Mouse (Mus musculus): ENCODE data around the gene Agpat4. TPM values are rescaled to one million over a fixed set of nuclear protein-coding genes. Genes with fewer than 3 reads are reported as not detected.
A peak's percentile ranks its signal among the peaks of the same experiment; 100 is the strongest.

Gene Agpat4
- polyA plus RNA-seq (2012; rRNA removed) (23.7 and 26.7 TPM in 2 replicates), polyA plus RNA-seq (2014; fragmentation: Nextera tagmentation; extraction: Ambion mirVana) (22.1 and 24.7 TPM in 2 replicates)

DNA sequence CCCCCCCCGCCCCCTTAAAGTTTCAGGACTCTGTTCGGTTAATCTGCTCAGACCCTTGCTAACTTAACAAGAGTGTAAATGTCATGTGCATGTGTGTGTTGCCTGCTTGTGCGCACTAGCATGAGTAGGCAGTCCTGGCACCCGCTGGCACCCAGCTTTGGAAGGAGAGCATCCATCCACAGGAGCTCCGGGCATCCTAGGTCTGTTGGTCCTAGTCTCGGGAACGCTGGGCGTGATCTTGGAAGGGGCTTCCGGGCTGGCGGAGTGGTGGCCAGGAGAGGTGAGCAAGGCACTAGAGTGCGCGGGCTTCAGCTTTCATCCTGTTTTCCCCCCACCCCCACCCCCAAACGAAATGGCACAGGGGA lies at the start of gene Agpat4:
Gene Agpat4, plus strand, starts transcription at position 144 of the 365 bp plus-strand sequence.
- peak within 1 kb of the TSS; percentile 62 for H3K4me3 ChIP-seq (replicated peaks; ENCODE audit: low read length)
- peak; percentile 29 for DNase-seq (ENCODE audit: low spot score)
- H3K27ac ChIP-seq (replicated peaks; ENCODE audit: low read depth, low read length) = peak within 1 kb of the TSS; percentile 95
- no peaks in the 10 kb centered on the region for H3K9me3 ChIP-seq (ENCODE audit: control insufficient read depth, low read length)
- peak within 1 kb of the TSS; percentile 86 for H3K4me2 ChIP-seq (replicated peaks; ENCODE audit: low read depth, low read length, severe bottlenecking)
- H3K27me3 ChIP-seq (ENCODE audit: control insufficient read depth, insufficient read depth, low read length) = no peaks in the 10 kb centered on the region
- ATAC-seq (ENCODE audit: low FRiP score, low read depth) = peak; percentile 56; the same call in 1 of the 2 replicates
- 0% methylated on average over 13 of the region's 13 CpGs for WGBS
- no peak for TF ChIP-seq POLR2A (IDR thresholded peaks at IDR 0.05; ENCODE audit: borderline replicate concordance, extremely low read depth, insufficient read depth, insufficient read length)
- H3K9ac ChIP-seq (ENCODE audit: low read depth, low read length, severe bottlenecking) = peak within 1 kb of the TSS; percentile 79
- no peaks in the 10 kb centered on the region for H3K36me3 ChIP-seq (ENCODE audit: control insufficient read depth, insufficient read depth, low read length)
- H3K4me1 ChIP-seq (ENCODE audit: control insufficient read depth, insufficient read depth, low read length) = peaks cover 12% of the 10 kb centered on the region

DNA sequence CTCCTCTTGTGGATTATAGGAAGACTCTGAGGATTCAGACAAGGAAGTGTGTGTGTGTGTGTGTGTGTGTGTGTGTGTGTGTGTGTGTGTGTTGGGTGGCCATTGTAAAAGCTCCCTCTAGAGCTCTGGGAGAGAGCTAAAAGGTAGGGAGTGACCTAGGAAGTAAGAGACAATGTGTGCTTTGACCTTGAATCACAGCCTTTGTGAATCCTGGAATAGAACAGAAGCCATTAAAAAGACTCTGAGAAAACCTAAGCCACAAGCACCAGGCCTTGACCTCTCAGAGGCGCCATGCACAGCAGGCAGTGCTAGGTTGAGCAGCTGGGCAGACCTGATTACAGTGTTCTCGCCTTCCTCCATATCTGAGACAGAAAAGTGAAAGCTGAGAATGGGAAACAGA lies 41.7 kb upstream of the Agpat4 start:
- Histone ChIP-seq H3K4me1 (ENCODE audit: control insufficient read depth, insufficient read depth, low read length) (peaks cover 5% of the 10 kb centered on the region; the same call in 1 of the 2 replicates), H3K9me3 (ENCODE audit: control insufficient read depth, low read length) (no peaks in the 10 kb centered on the region), H3K36me3 (ENCODE audit: control insufficient read depth, insufficient read depth, low read length) (no peaks in the 10 kb centered on the region), H3K27me3 (ENCODE audit: control insufficient read depth, insufficient read depth, low read length) (no peaks in the 10 kb centered on the region), H3K27ac (replicated peaks; ENCODE audit: low read depth, low read length) (no peak overlapping the region), H3K4me3 (replicated peaks; ENCODE audit: low read length) (no peak overlapping the region), H3K9ac (ENCODE audit: low read depth, low read length, severe bottlenecking) (no peak overlapping the region), H3K4me2 (replicated peaks; ENCODE audit: low read depth, low read length, severe bottlenecking) (no peak overlapping the region)
- no peak for TF ChIP-seq POLR2A (IDR thresholded peaks at IDR 0.05; ENCODE audit: borderline replicate concordance, extremely low read depth, insufficient read depth, insufficient read length)
- ATAC-seq (ENCODE audit: low FRiP score, low read depth) (no peak), DNase-seq (ENCODE audit: low spot score) (no peak)
- 57% methylated on average over 2 of the region's 2 CpGs for WGBS

DNA sequence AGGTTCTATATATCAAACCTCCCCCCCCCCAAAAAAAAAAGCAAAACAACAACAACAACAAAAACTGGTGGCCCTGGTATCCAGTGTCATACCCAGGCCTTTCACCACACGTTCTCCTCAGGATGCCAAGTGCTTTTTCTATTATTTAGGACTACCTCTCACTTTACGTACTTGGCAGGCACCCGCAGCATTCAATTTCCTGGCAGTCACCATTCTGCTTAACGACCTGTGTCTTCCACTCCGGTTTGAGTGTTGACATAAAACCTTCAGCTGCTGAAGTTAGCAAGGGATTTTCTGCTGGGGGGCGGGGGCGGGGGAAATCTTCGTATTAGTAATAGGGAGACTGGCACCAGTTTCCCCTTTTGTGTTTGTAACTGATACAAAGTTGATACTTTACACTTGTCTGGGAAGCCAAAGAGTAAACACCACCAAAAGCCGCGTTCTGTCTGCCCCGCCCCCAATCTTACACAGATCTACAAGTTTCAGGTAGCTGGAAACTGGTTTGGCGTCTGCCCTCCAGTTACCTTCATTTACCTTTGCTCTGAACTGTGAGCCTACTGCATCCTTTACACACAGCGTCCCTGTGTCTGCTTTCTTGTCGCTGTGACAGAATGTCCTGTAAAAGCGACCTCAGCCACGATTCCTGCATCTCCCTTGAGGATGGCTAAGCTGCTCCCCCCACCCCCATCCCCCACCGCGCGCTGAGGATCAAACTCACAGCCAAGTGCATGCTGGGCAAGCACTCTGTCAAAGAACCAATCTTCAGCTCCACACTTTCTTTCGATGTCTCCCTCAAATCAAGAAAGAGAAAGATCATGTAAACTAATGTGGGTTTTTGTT lies 37.6 kb upstream of the Agpat4 start:
- Histone ChIP-seq H3K9ac (ENCODE audit: low read depth, low read length, severe bottlenecking) (no peak overlapping the region), H3K9me3 (ENCODE audit: control insufficient read depth, low read length) (no peaks in the 10 kb centered on the region), H3K4me2 (replicated peaks; ENCODE audit: low read depth, low read length, severe bottlenecking) (peak overlapping the region; percentile 19; the same call in 1 of the 2 replicates), H3K4me3 (replicated peaks; ENCODE audit: low read length) (no peak overlapping the region), H3K27ac (replicated peaks; ENCODE audit: low read depth, low read length) (no peak overlapping the region), H3K27me3 (ENCODE audit: control insufficient read depth, insufficient read depth, low read length) (no peaks in the 10 kb centered on the region), H3K36me3 (ENCODE audit: control insufficient read depth, insufficient read depth, low read length) (no peaks in the 10 kb centered on the region), H3K4me1 (ENCODE audit: control insufficient read depth, insufficient read depth, low read length) (peaks cover 5% of the 10 kb centered on the region; the same call in 1 of the 2 replicates)
- ATAC-seq (ENCODE audit: low FRiP score, low read depth) (no peak), DNase-seq (ENCODE audit: low spot score) (peak; percentile 31)
- 34% methylated on average over 20 of the region's 20 CpGs for WGBS
- no peak for TF ChIP-seq POLR2A (IDR thresholded peaks at IDR 0.05; ENCODE audit: borderline replicate concordance, extremely low read depth, insufficient read depth, insufficient read length)

DNA sequence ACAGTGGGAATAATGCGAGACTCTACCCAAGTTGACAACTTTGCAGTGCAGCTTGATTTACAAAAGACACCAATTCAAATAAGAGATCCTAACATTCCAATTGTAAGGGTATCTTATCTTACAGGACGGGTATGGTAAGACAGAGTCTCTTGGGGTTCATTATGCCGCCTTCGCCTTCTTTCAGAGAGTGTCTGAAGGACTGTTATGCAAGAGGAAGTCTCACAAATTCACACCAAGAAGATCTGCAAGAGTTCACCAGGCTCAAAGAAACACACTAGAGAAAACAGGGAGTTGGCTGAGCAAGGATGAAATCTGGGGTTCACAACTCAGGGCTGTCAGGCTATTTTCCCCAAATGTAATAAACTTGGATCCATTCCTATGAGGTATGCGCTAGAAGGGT lies 36.3 kb upstream of the Agpat4 start:
- no peak for TF ChIP-seq POLR2A (IDR thresholded peaks at IDR 0.05; ENCODE audit: borderline replicate concordance, extremely low read depth, insufficient read depth, insufficient read length)
- WGBS = 87% methylated on average over 5 of the region's 5 CpGs
- ATAC-seq (ENCODE audit: low FRiP score, low read depth) (no peak), DNase-seq (ENCODE audit: low spot score) (no peak)
- Histone ChIP-seq H3K27me3 (ENCODE audit: control insufficient read depth, insufficient read depth, low read length) (no peaks in the 10 kb centered on the region), H3K9me3 (ENCODE audit: control insufficient read depth, low read length) (no peaks in the 10 kb centered on the region), H3K4me3 (replicated peaks; ENCODE audit: low read length) (no peak overlapping the region), H3K9ac (ENCODE audit: low read depth, low read length, severe bottlenecking) (no peak overlapping the region), H3K4me2 (replicated peaks; ENCODE audit: low read depth, low read length, severe bottlenecking) (no peak overlapping the region), H3K4me1 (ENCODE audit: control insufficient read depth, insufficient read depth, low read length) (peaks cover 5% of the 10 kb centered on the region; the same call in 1 of the 2 replicates), H3K27ac (replicated peaks; ENCODE audit: low read depth, low read length) (no peak overlapping the region), H3K36me3 (ENCODE audit: control insufficient read depth, insufficient read depth, low read length) (no peaks in the 10 kb centered on the region)

DNA sequence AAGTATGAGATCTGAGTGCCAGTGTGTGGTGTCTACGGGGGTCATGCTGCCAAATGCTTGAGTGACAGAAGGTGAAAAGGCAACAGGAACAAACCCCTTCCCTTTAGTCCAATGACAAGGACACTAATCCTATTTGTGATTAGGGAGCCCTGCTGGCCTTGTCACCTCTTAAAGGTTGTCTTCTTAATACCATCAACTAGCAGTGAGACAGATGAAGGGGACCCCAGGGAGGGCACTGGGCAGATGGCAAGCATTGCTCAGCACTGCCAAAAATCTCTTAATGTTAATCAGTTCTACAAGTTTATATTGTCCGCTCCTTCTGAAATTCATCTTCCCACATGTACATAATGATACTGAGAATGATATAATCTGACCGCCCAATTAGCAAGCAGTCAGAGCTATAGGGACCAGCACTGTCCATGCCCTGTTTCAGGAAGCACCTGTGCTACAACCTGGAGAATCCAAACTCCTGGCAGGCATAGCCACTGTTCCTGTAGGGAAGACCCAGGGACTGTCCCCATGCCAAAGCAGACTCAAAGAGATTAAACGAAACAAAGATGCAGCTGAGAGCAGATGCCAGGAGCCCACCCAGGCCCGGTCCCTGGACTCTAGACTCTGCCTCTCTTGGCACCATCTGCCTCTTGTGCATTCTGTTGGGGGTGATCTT lies 28.1 kb upstream of the Agpat4 start:
- Histone ChIP-seq H3K4me1 (ENCODE audit: control insufficient read depth, insufficient read depth, low read length) (no peaks in the 10 kb centered on the region), H3K27ac (replicated peaks; ENCODE audit: low read depth, low read length) (no peak overlapping the region), H3K4me2 (replicated peaks; ENCODE audit: low read depth, low read length, severe bottlenecking) (no peak overlapping the region), H3K9ac (ENCODE audit: low read depth, low read length, severe bottlenecking) (no peak overlapping the region), H3K4me3 (replicated peaks; ENCODE audit: low read length) (no peak overlapping the region), H3K36me3 (ENCODE audit: control insufficient read depth, insufficient read depth, low read length) (no peaks in the 10 kb centered on the region), H3K9me3 (ENCODE audit: control insufficient read depth, low read length) (no peaks in the 10 kb centered on the region), H3K27me3 (ENCODE audit: control insufficient read depth, insufficient read depth, low read length) (no peaks in the 10 kb centered on the region)
- no peak for ATAC-seq (ENCODE audit: low FRiP score, low read depth)
- no peak for TF ChIP-seq POLR2A (IDR thresholded peaks at IDR 0.05; ENCODE audit: borderline replicate concordance, extremely low read depth, insufficient read depth, insufficient read length)
- 77% methylated on average over 5 of the region's 5 CpGs for WGBS
- no peak for DNase-seq (ENCODE audit: low spot score)

Data from limb, embryonic 14.5 days (tissue).